Mouse (Mus musculus): Measurements from ENCODE around the gene Zp2. TPM values are rescaled to one million over a fixed set of nuclear protein-coding genes. Genes with fewer than 3 reads are reported as not detected.

Gene Zp2
- polyA plus RNA-seq (2015; fragmentation: Nextera tagmentation; extraction: Ambion mirVana) = not detected in 2 replicates

DNA sequence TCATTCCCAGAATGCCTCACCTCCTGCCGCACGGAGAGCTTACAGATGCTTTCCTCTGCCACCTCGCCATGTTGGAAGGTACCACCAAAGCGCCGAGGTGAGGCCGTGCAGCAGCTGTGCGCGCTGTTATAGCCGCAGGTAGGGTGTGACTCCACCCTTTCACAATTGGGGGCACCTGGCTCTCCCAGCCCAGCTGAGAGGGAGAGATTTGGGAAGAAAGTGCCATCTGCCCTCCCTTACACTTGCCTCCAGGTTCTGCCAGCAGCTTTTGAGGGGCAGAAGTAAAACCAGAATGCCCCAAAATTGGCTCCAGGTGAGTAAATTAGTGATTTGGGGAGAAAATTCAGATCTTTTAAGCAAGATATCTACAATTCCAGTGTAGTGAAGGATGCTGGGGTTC lies at the start of gene Zp2:
Zp2 (minus strand) TSS at position 101 of the 400 bp plus-strand sequence.
- Histone ChIP-seq H3K9ac (ENCODE audit: low read depth, low read length) (no peak within 1 kb of the TSS), H3K27me3 (ENCODE audit: control insufficient read depth, insufficient read depth, low read depth, low read length) (peaks cover 2% of the 10 kb centered on the region; the same call in 1 of the 2 replicates), H3K27ac (ENCODE audit: low read length) (no peak within 1 kb of the TSS), H3K4me3 (ENCODE audit: low read depth, low read length) (no peak within 1 kb of the TSS), H3K4me1 (ENCODE audit: control insufficient read depth, insufficient read depth, low read length) (no peaks in the 10 kb centered on the region), H3K36me3 (ENCODE audit: control insufficient read depth, insufficient read depth, low read length) (no peaks in the 10 kb centered on the region), H3K4me2 (ENCODE audit: low read length) (no peak within 1 kb of the TSS), H3K9me3 (replicated peaks; ENCODE audit: control insufficient read depth, low read length, poor library complexity, severe bottlenecking) (no peaks in the 10 kb centered on the region)
- WGBS = 89% methylated on average over 9 of the region's 9 CpGs
- no peak for ATAC-seq

DNA sequence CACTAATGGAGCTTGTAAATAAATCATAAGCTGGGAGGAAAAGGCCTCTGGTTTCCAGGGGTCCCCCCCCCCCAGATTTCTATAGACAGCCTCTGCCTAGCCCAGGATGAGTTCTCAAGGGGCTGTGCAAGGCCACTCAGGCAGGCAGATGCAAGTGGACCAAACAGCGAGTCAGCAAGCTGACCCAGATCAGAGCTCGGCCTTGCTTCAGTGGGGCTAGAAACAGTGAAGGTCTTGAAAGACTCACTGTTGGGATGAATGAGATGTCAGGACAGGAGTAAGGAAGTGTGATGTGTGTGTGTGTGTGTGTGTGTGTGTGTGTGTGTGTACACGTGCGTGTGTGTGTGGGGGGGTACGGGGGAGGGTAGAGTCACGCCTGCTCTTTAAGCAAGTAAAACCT lies 47.7 kb upstream of the Zp2 start:
- no peaks in the 10 kb centered on the region for H3K27me3 ChIP-seq (ENCODE audit: control insufficient read depth, insufficient read depth, low read depth, low read length)
- WGBS = 85% methylated on average over 6 of the region's 6 CpGs
- no peaks in the 10 kb centered on the region for H3K9me3 ChIP-seq (replicated peaks; ENCODE audit: control insufficient read depth, low read length, poor library complexity, severe bottlenecking)
- no peak overlapping the region for H3K27ac ChIP-seq (ENCODE audit: low read length)
- no peak overlapping the region for H3K4me3 ChIP-seq (ENCODE audit: low read depth, low read length)
- no peak overlapping the region for H3K4me2 ChIP-seq (ENCODE audit: low read length)
- ATAC-seq = no peak
- H3K36me3 ChIP-seq (ENCODE audit: control insufficient read depth, insufficient read depth, low read length) = no peaks in the 10 kb centered on the region
- H3K9ac ChIP-seq (ENCODE audit: low read depth, low read length) = no peak overlapping the region
- no peaks in the 10 kb centered on the region; the same call in 1 of the 2 replicates for H3K4me1 ChIP-seq (ENCODE audit: control insufficient read depth, insufficient read depth, low read length)

DNA sequence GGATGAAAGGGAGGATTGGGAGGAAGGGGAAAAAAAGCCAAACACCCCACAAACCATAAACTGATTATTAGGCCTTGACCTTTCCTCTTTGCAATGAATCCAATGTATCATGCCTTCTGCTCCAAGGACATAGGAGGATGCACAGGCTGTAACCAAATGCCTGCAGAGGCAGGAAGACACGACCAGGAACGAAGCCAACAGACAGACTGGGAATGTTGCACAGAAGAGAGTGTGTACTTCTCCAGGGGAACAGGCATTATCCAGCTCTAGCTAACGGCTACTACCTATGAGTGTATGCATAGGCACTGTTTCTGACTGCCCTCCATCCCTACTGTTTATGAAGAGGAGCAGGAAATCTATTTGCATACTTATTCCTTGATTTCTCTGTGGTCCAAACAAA lies 47.1 kb upstream of the Zp2 start:
- no peaks in the 10 kb centered on the region for H3K36me3 ChIP-seq (ENCODE audit: control insufficient read depth, insufficient read depth, low read length)
- 63% methylated on average over 3 of the region's 3 CpGs for WGBS
- H3K27me3 ChIP-seq (ENCODE audit: control insufficient read depth, insufficient read depth, low read depth, low read length) = no peaks in the 10 kb centered on the region
- no peak overlapping the region for H3K4me2 ChIP-seq (ENCODE audit: low read length)
- no peak for ATAC-seq
- H3K9me3 ChIP-seq (replicated peaks; ENCODE audit: control insufficient read depth, low read length, poor library complexity, severe bottlenecking) = no peaks in the 10 kb centered on the region
- H3K27ac ChIP-seq (ENCODE audit: low read length) = no peak overlapping the region
- no peak overlapping the region for H3K9ac ChIP-seq (ENCODE audit: low read depth, low read length)
- no peak overlapping the region for H3K4me3 ChIP-seq (ENCODE audit: low read depth, low read length)
- no peaks in the 10 kb centered on the region; the same call in 1 of the 2 replicates for H3K4me1 ChIP-seq (ENCODE audit: control insufficient read depth, insufficient read depth, low read length)

DNA sequence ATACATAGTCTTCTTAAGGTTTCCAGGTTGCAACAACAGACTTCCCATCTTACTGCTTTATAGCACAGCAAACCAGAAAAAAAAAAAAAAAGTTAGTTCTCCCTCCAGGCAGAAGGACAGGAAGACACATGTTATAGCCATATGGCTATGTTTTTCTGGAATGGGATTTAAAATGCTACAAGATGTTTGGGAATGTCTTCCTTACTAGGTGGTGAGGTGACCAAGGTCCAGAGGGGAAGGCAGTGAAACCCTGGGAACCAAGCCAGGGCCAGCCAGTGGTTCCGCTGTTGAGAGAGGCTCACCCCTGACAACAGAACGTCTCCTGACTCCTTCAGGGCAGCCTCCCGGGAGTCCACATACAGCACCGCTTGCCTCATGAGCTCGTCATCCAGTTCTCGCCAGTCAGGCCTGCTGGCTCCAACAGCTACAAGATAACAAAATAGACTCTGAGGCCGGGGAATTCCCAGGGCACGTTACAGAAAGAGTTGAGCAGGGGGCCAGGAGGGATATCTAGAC lies 45.1 kb upstream of the Zp2 start:
- Histone ChIP-seq H3K36me3 (ENCODE audit: control insufficient read depth, insufficient read depth, low read length) (no peaks in the 10 kb centered on the region), H3K9ac (ENCODE audit: low read depth, low read length) (no peak overlapping the region), H3K4me2 (ENCODE audit: low read length) (no peak overlapping the region), H3K9me3 (replicated peaks; ENCODE audit: control insufficient read depth, low read length, poor library complexity, severe bottlenecking) (no peaks in the 10 kb centered on the region), H3K27ac (ENCODE audit: low read length) (no peak overlapping the region), H3K4me3 (ENCODE audit: low read depth, low read length) (no peak overlapping the region), H3K4me1 (ENCODE audit: control insufficient read depth, insufficient read depth, low read length) (no peaks in the 10 kb centered on the region; the same call in 1 of the 2 replicates), H3K27me3 (ENCODE audit: control insufficient read depth, insufficient read depth, low read depth, low read length) (no peaks in the 10 kb centered on the region)
- ATAC-seq = no peak
- WGBS = 64% methylated on average over 8 of the region's 8 CpGs

DNA sequence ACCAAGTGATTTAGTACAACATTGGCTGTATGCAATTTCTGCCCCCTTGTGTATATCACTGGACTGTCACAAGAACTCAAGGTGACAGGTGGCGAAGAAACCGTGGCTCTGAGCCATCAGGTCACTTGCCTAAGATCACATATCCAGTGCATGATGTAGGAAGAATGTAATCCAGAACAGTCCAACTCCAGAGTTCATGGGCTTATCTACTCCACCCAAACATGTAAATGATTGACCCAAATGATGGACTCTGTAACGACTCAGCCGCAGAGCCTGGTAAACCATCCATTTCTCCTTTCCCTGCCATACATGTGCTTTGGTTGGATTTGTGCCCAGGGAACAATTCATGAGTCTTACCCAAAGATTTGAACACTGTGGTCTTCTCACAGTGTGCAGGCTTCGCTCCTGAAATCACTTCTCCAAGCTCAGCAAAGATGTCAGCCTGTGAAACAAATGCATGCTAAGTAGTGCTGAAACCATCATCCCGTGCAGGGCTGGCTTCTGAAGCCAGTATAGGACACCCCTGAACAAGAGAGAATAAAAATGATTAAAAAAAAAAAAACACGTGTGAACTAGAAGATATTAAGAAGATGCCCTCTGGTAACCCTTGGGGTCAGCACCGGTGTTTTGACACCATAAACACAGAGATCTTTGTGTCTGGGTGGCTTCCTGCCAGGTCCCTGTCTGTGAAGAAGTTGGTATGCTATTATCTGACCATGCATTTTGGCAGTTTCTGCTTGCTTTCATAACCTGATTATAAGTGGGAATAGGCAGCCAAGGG lies 44.5 kb upstream of the Zp2 start:
- H3K4me1 ChIP-seq (ENCODE audit: control insufficient read depth, insufficient read depth, low read length) = no peaks in the 10 kb centered on the region; the same call in 1 of the 2 replicates
- no peak overlapping the region for H3K27ac ChIP-seq (ENCODE audit: low read length)
- no peak overlapping the region for H3K4me2 ChIP-seq (ENCODE audit: low read length)
- ATAC-seq = no peak
- no peaks in the 10 kb centered on the region for H3K27me3 ChIP-seq (ENCODE audit: control insufficient read depth, insufficient read depth, low read depth, low read length)
- 76% methylated on average over 8 of the region's 8 CpGs for WGBS
- H3K9ac ChIP-seq (ENCODE audit: low read depth, low read length) = no peak overlapping the region
- no peaks in the 10 kb centered on the region for H3K36me3 ChIP-seq (ENCODE audit: control insufficient read depth, insufficient read depth, low read length)
- H3K4me3 ChIP-seq (ENCODE audit: low read depth, low read length) = no peak overlapping the region
- no peaks in the 10 kb centered on the region for H3K9me3 ChIP-seq (replicated peaks; ENCODE audit: control insufficient read depth, low read length, poor library complexity, severe bottlenecking)

DNA sequence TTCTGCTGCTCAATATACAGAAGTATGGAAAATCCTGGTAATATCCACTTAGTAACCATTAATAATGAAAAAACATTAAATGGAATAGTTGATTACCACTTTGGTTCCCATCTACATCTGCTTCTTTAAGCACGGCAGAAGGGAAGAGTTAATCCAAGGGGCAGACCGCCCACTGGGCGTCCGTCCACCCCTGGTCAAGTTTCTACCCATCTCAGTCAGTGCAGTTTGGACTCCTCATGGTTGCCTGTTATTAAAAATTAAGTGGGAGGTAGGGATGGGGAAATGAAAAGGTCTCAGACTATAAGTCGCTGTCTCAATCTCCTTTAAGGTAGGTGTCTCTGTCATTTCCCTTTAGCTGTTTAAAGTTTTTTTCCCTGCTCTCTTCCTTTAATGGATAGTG lies 43.9 kb upstream of the Zp2 start:
- no peak for ATAC-seq
- Histone ChIP-seq H3K27me3 (ENCODE audit: control insufficient read depth, insufficient read depth, low read depth, low read length) (no peaks in the 10 kb centered on the region), H3K4me2 (ENCODE audit: low read length) (no peak overlapping the region), H3K9ac (ENCODE audit: low read depth, low read length) (no peak overlapping the region), H3K9me3 (replicated peaks; ENCODE audit: control insufficient read depth, low read length, poor library complexity, severe bottlenecking) (no peaks in the 10 kb centered on the region), H3K36me3 (ENCODE audit: control insufficient read depth, insufficient read depth, low read length) (no peaks in the 10 kb centered on the region), H3K4me3 (ENCODE audit: low read depth, low read length) (no peak overlapping the region), H3K4me1 (ENCODE audit: control insufficient read depth, insufficient read depth, low read length) (no peaks in the 10 kb centered on the region; the same call in 1 of the 2 replicates), H3K27ac (ENCODE audit: low read length) (no peak overlapping the region)
- WGBS = 87% methylated on average over 5 of the region's 5 CpGs

DNA sequence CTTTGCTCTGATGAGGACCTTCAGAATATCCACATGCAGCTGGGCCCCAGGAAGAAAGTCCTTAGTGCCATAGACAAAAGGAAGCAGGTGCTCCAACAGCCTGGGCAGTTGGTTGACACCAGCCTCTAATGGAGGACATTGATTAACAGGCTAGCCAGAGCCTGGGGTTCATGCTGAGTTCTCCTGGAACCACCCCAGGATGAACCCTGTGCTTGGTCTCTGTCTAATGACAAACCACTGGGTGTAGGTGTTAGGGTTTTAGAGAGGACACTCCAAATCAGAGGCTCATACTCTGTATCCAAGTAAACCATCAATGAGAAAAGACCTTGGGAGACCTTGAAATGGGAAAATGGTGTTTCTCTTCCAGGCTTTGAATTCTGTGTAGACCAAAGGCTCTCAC lies 37.8 kb upstream of the Zp2 start:
- ATAC-seq = no peak
- Histone ChIP-seq H3K27me3 (ENCODE audit: control insufficient read depth, insufficient read depth, low read depth, low read length) (no peaks in the 10 kb centered on the region), H3K9ac (ENCODE audit: low read depth, low read length) (no peak overlapping the region)

DNA sequence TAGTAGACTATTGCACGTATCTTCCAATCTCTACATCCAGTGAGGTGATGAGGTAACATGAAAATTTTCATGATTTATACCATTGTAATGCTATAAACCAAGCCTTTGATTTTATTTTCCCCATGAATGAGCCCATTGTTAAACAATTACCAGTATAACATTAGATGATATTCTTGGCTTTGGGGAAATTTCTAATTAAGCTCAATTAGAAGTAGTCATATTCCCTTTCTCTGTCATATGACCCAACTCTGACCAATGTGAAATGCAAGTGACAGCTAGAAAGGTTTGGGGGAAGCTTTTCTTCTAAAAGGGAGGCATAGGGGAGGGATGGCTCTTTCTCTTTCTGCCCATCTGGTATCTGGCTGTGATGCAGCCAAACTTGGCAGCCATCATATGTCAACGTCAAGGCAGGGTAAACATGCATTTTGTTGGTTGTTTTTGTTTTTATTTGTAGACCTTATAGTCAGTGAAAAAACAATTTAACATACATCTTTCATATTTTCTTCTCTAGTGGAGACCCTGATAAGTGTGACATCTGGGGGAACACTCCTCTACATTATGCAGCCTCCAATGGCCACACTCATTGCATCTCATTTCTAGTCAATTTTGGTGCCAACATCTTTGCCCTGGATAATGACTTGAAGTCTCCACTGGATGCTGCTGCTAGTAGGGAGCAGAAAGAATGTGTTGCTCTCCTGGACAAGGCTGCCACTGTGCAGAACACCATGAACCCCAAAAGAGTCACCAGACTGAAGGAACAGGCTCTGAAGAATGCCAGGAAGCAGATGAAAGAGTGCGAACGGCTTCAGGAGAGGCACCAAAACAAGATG lies 36.5 kb upstream of the Zp2 start:
- Histone ChIP-seq H3K27ac (ENCODE audit: low read length) (no peak overlapping the region), H3K4me3 (ENCODE audit: low read depth, low read length) (no peak overlapping the region), H3K9ac (ENCODE audit: low read depth, low read length) (no peak overlapping the region), H3K9me3 (replicated peaks; ENCODE audit: control insufficient read depth, low read length, poor library complexity, severe bottlenecking) (no peaks in the 10 kb centered on the region), H3K36me3 (ENCODE audit: control insufficient read depth, insufficient read depth, low read length) (no peaks in the 10 kb centered on the region), H3K4me1 (ENCODE audit: control insufficient read depth, insufficient read depth, low read length) (no peaks in the 10 kb centered on the region), H3K4me2 (ENCODE audit: low read length) (no peak overlapping the region), H3K27me3 (ENCODE audit: control insufficient read depth, insufficient read depth, low read depth, low read length) (no peaks in the 10 kb centered on the region)
- ATAC-seq = no peak
- 92% methylated on average over 4 of the region's 4 CpGs for WGBS

More for the DNA sequence above, 37.8 kb upstream of the Zp2 start:
- H3K9me3 ChIP-seq (replicated peaks; ENCODE audit: control insufficient read depth, low read length, poor library complexity, severe bottlenecking) = no peaks in the 10 kb centered on the region
- H3K4me1 ChIP-seq (ENCODE audit: control insufficient read depth, insufficient read depth, low read length) = no peaks in the 10 kb centered on the region
- H3K4me2 ChIP-seq (ENCODE audit: low read length) = no peak overlapping the region
- H3K36me3 ChIP-seq (ENCODE audit: control insufficient read depth, insufficient read depth, low read length) = no peaks in the 10 kb centered on the region
- H3K27ac ChIP-seq (ENCODE audit: low read length) = no peak overlapping the region
- H3K4me3 ChIP-seq (ENCODE audit: low read depth, low read length) = no peak overlapping the region

DNA sequence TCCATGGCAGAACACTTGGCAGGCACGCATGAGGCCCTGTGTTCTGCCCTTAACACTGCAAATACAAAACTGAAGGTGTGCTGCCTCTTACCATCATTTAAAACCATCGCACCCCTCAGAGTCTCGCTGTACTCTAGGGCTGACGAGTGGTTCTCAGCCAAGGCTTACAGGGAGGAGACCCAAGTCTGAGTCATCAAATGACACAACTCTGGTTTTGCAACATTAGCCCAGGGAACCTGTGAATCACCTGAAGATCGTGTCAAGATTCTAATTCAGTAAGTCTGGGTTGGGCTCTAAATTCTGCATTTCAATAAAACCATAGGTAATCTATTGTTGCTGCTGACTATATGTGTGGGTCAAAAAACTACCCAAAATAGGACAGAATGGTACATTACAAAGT lies 35.5 kb upstream of the Zp2 start:
- no peak overlapping the region for H3K4me2 ChIP-seq (ENCODE audit: low read length)
- H3K9ac ChIP-seq (ENCODE audit: low read depth, low read length) = no peak overlapping the region
- no peak for ATAC-seq
- no peaks in the 10 kb centered on the region for H3K4me1 ChIP-seq (ENCODE audit: control insufficient read depth, insufficient read depth, low read length)
- no peaks in the 10 kb centered on the region for H3K36me3 ChIP-seq (ENCODE audit: control insufficient read depth, insufficient read depth, low read length)
- no peak overlapping the region for H3K4me3 ChIP-seq (ENCODE audit: low read depth, low read length)
- H3K9me3 ChIP-seq (replicated peaks; ENCODE audit: control insufficient read depth, low read length, poor library complexity, severe bottlenecking) = no peaks in the 10 kb centered on the region
- no peaks in the 10 kb centered on the region for H3K27me3 ChIP-seq (ENCODE audit: control insufficient read depth, insufficient read depth, low read depth, low read length)
- WGBS = 86% methylated on average over 5 of the region's 5 CpGs
- H3K27ac ChIP-seq (ENCODE audit: low read length) = no peak overlapping the region
